Mouse (Mus musculus) NIH3T3 (cell line): ENCODE results near the gene Notch2.
A peak's percentile ranks its signal among the peaks of the same experiment; 100 is the strongest.

Experiments used
- DNase-seq: peaks from one replicate; pipeline ENCODE4 v3.0.0-alpha.2; 2012; ENCODE audit warnings: low read depth

The Notch2 gene

DNA sequence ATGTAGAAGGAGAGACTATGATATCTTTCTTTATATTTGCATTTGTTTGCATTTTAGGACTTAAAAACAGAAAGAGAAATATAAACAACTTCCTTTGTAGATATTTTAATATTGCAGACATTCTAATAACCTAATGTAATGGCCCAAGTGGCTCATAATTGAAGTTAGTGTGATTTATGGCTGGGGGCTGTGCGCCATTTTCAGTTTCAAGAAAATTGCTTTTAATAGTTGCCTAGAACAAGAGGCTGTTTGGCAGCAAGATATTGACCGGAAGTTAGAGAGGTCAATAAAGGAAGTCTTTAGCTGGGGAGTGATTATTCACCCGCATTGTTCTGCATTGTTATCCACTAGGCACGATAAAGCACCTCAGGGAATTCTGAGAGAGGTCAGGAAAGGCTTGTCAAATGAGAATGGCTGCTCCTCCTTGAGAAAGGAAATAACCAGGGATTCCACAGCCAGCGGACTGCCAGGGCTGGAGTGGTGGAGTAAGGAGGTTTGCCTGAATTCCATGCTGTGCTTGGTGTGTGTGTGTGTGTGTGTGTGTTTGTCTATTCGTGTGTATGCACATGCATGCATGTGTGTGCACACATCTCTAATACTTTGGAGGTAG lies 61.4 kb downstream of the Notch2 start:
- no peak for DNase-seq

DNA sequence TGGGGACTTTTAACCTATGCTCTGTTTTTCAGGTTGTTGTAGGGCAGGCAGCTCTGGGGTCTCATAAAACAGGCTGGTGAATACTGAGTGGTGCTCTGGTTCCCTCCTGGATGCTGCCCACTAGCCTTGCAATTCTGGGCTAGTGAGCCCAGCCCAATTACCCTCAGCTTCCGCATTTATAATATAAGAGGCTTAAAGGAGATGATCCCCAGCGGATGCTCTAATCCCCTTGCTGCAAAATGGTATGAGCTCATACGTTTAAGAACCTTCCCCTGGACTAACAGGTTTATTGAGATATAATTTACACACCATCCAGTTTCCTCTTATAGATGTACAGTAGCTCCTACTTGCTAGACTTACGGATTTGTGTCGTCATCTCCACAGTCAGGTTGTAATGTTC lies 64.5 kb downstream of the Notch2 start:
- no peak for DNase-seq

DNA sequence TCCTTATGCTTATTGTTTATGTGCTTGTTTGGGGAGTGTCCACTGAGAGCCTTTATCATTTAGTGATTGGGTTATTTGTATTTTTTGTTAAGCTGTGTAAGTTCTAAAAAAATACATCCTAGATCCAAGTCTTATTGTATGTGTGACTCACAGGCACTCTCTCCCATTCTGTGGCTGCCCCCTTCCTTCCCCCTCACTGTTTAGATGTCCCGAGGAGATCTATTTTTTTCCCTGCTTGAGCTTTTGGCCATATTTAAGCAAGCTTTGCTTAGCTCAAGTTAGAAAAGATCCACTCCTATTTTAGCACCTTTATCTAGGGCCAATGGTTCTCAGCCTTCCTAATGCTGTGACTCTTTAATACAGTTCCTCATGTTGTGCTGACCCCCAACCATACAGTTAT lies 65.5 kb downstream of the Notch2 start:
- DNase-seq, result peak; percentile 42

DNA sequence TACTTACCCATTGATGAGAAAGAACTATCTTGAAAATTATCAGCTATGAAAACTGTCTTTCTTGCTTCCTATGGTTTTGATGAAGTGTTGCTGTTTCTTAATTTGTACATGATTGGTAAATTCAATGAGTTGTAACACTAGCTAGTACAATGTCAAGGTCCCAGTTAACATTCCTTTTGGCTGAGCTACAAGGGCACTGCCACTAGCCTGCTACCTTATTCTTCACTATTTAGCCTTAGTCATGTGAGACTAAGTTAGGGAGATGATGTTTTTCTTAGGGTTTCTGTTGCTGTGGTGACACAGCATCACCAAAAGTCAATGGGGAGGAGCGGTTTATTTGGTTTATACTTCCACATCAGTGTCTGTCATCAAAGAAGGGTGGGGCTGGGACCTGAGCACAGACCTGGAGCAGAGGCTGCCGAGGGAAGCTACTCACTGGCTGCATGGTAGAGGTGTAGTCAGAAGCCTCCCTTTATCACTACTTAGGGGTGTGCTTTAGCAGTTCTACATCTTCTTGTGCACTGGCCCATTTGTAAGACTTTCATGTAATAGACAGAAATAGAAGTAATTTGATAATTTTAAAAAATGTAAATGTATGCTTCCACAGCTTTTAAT lies 66.4 kb downstream of the Notch2 start:
- no peak for DNase-seq

DNA sequence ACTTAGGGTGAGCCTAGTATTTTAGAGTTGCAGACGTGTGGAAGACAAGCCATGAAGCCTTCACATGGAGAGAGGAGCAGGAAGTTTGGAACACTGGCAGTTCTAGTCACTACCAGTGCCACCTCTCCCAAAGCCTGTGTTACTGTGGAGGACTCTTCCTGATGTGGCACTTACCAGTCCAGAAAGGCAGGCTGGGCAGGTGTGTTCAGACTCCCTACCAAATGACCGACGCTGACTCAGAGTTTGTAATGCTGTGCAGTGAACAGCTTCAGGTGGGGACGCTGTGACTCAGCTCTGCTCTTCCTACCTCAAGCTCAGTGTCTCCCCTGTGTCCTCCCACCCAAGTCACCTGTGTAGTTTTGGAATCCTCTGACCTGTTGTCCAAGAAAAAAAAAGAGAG lies 67.3 kb downstream of the Notch2 start:
- DNase-seq, result no peak

DNA sequence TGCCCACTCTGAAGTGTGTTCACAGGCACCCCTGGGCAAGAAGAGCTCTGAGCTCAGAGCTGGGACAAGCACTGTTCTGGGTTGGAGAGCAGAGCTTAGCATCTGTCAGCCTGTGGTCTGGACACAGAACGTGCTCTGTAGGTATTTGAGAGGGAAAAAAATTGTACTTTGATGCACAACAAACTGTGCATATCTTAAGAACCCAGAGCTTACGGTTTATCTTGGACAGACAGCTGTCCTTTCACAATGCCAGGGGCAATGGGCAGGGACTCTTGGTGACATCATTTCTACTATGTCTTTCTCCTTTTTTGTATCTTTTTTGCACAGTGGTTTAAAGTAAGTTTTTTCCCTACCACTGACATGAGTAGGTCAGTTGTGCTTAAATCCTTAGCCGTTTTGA lies 68.9 kb downstream of the Notch2 start:
- no peak for DNase-seq

DNA sequence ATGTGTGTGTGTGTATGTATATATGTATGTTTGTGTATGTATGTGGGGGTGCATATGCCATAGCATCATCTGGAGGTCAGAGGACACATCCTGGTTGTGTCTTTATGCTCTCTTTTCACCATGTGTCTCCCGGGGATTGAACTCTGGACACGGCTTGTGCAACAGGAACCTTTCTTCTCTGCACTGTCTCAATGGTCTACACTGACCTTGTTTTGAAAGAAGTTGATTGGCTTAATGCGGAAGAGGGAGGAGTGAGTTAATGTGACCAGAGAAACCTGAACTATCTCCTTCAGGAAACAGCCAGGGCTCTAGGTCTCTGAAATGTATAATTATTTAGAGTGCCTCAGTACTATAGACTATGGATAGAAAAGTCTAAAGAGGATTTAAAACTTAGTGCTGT lies 69.6 kb downstream of the Notch2 start:
- DNase-seq, result no peak

DNA sequence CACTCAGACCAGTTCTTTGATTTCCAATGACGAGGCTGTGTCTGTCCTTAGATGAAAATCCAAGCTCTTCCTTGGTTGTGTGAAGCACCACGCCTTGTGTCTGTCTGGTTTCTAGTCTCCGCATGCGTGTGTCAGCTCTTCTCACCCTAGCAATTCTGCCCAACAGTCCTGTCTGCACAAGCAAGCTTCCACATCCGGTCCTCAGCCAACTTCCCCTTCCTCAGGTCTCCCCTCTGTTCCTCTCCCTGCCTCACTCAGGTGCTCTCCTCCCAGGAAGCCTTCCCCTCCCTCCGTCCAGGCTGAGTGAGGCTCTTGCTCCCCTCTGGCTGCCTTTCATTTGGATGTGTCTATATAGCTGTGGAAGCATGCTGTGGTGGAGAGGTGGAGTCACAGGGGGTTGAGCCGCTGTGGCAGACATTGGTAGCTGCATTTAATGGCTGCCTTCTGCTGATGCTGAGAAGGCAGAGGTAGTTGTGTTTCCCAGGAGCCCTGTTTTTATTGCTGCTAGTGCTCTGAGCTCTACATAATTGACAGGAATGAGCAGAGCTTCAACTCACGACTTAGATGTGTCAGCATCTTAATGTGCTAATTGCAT lies 70.8 kb downstream of the Notch2 start:
- DNase-seq, result no peak

DNA sequence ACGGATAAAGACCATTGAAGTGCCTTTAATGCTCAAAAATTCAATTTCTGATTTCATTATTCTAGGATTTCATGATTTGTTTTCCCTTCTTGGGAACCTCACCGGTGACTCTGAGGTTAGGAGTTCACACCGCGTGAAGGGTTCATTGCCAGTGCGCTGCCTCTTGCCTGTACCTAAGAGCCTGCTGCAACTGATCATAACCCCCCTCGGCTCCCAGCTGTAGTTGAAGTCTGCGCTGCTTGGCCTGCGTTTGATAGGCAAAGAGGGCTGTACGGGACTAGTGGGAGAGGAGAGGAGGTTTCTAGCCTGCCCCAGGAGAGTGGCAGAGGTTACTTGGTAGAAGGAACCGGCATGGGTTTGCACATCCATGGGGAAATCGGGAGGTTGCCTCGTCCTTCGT lies 71.5 kb downstream of the Notch2 start:
- no peak for DNase-seq

DNA sequence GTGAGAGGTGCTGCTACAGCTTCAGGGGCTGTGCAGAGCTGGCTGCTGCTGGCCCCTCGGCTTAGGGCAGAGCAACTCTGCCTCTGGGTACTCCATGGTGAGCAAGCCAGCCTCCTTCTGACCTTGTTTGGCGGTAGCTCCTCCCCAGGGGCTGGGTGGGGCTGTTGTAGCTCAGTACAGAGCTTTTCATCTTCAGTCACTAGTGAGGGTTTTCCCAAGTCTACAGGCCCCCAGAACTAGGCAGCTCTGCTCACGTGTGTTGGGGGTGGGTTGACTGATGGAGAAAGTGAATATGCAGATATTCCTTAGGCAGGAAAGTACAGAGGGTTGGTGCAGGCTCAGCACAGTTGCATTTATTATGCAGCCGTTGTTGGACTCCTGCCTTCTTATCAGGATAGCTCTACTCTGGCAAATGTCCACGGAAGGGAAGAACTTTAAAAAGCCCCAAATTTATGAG lies 72.5 kb downstream of the Notch2 start:
- DNase-seq, result peak; percentile 69

DNA sequence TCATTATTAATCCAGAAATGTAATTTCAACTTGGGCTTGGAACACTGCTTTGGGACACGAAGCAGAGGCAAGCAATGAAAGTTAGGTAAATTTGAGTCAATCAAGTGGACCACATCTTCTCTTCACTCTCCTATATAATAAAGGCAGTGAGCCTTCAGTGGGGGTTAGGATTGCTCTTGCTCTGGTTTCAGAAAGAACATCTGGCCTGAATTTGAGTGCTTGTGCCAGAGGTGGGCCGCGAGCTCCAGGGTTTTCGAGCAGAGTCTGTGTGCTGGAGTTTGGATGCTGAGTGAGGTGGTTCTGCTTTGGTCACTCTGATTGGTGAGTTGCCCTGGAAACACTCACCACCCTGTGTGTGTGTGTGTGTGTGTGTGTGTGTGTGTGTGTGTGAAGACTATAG lies 73.1 kb downstream of the Notch2 start:
- DNase-seq, result peak; percentile 76

DNA sequence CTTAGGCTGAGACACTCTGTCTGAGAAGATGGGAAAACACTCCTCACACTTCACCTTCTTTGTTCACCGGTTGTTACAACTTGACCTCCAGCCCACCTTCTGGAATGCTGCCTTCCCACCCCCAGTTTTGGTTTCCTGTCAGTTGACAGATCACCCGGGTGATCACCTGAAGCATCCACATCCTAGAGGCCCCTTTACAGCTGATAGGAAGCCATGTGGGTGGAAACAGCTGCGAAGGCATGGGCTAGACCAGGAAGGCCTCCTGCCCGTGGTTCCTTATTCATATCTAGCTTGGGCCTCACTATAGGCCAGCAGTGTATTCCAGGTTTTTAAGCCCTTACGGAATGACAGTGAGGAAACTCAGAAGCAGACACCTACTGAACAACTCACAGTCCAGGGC lies 73.5 kb downstream of the Notch2 start:
- no peak for DNase-seq

DNA sequence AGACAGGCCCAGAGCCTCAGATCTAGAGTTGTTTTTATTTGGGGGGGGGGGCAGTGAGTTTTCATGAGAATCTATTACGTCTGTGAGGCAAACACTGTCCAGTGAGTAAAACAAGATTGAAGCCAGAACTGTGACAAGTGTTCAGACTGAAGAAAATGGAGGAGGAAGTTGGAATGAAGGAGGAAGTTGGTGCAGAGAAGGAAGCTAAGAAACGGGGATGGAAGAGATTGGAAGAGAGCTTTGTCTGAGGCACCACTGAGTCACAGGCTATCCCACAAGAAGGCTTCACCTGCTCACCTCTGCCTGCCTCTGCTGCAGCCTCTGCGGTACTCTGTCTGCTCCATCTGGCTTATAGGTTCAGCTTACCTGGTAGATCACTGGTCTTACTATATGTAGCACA lies 74.2 kb downstream of the Notch2 start:
- DNase-seq, result no peak

DNA sequence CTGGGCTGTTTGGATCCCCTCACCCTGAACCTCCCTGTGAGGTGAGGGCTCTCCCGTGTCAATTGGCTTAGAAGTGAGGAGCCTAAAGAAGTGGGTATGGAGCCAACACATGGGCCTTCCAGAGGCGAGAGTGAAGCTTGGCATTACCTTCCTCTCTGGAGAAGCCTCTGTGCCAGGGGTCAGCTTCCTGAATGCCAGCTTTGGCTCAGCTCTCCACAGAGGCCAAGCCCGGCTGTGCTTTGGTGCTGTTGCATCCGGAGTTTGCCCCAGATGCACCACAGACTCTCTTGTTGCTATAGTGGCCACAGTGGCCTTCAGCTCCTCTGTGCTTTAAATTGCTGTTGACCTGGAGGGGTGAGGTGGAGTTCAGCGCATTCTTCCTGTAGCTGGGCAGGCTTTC lies 76.4 kb downstream of the Notch2 start:
- peak; percentile 38 for DNase-seq

DNA sequence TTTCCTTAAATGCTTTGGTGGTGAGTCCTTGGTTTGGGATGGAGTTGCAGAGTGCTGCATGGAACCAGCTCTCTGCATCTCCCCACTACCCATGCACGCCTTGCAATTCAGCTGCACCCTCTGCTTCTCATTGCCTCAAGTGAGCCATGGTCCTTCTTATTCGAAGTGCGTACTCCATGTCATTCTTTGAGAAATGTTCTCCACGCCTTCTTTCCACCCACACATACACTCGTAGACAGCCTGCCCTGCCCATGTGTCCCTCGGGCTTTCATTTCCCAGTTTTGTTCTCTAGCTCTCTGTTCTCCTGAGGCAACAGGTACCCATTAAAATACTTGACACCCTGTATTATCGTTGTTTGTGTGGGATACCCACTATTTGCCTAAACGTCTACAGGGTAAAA lies 76.8 kb downstream of the Notch2 start:
- DNase-seq, result no peak

DNA sequence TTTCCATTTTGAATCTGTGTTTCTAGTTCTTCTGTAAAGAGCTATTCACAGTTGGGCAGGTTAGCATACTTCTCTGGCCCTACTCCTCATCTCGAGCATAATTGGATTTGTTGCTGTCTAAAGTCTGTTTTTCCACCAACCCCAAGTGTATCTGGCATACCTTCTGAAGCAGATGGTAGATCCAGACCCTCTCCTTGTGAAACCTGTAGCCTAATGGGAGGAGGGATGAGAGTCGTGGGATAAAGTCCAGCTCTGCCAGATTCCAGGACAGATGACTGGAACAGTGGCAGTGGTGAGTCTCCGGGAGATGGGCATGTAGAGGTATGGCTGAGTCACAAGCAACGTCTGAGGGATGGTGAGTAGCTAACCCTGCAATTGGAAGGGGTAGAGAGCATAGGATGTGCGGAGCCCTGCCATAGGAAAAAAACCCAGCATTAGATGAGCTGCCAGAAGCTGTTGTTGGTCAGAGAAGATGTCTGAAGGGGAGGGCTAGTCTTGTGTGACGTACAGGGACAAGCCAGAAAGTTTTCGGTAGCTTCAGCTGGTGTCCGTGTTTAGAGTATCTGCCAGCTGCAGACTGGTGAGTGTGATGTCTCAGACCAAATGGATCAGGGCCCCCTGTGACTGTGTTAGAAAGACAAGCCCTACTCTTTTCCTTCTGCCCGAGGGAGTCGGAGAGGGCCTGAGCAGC lies 79.5 kb downstream of the Notch2 start:
- DNase-seq, result no peak

DNA sequence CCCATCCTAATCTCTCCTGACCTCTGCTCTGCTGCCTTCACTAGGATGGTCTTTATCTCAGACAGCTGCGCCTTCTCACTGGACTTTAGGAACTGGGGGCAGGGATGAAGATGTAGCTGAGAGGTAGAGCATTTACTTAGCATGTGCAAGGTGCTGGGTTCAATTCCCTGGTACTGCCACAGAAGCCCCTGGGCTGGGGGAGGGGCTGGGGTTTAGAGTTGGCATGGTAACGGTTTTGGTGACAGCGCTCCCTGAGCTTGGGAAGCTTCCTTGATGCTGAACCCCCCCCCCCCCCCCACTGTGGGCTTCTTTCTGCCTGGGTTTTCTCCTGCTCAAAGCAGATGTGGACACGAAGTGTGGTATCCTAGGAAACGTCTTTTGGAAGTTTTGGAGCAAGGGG lies 80.6 kb downstream of the Notch2 start:
- DNase-seq, result no peak

DNA sequence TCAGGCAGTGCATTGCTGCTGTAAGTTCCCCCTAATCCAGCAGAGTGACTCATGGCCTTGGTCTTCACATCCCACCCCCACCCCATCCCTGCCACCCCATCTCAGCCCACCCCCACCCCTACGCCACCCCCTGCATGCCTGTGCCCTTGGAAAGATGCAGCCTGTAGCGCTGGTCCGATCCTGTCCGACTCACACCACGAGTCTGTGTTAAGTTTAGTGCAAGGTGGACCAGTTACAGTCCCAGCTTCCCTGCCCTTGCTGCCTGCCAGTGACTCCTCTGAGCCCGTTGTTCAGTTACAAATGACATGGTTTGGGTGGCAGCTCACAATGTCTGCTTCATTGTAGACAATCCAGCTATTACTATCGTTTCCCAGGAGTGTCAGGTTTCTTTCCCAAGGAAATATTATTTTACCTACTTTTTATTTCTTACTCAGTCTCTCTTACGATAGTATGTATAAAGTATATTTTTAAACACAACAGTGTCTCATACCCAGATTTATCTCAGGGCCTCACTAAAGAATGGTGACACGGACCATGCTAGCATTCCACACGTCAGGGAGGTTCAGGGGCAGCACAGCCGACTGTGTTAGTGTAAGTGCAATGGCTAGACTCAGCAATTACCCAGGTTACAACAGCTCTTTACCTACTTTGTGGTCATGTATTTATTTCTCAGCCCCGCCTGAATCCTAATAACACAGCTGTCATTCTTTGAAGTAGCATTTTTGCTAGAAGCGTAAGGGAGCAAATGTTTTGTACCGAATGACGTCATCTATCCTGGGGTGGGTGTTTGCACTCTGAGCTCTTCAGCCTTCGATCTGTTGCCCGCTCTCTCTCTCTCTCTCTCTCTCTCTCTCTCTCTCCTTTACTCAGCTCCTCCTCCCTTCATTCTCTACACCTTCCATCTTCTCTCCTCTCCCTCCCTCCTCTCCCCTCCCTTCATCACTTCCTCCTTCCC lies 81.6 kb downstream of the Notch2 start:
- no peak for DNase-seq

DNA sequence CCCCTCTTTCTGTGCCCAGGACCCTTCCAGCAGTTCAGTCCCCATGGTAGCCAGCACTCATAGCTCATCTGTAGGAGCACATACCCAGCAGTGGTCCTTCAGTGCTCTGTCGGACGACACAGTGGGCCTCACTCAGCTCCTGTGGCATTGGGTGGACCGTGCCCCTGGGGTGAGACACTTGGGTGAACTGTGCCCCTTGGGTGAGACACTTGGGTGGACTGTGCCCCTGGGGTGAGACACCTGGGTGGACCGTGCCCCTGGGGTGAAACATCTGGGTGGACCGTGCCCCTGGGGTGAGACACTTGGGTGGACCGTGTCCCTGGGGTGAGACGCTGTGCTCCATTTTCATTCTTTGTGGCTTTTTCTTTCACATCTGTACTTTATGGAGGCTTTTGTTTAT lies 83.7 kb downstream of the Notch2 start:
- DNase-seq, result no peak

DNA sequence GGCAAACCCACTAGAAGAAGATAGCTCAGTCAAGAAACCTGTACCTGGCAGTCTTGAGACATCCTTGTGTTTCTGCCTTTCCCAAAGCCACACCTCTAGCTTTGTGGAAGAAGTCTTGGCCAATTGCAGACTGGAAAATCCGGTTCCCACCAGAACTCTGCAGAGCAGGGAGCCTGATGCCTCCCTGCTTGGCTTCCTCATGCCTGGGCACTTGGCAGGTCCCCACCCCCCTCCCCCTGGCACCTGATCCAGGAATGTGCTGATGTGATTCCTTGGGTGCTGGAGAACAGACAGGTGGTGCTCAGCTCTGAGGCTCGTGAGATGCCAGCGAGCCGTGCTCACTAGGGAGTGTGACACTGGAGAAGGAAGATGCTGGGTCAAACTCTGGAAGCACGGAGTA lies 85.3 kb downstream of the Notch2 start:
- no peak for DNase-seq

DNA sequence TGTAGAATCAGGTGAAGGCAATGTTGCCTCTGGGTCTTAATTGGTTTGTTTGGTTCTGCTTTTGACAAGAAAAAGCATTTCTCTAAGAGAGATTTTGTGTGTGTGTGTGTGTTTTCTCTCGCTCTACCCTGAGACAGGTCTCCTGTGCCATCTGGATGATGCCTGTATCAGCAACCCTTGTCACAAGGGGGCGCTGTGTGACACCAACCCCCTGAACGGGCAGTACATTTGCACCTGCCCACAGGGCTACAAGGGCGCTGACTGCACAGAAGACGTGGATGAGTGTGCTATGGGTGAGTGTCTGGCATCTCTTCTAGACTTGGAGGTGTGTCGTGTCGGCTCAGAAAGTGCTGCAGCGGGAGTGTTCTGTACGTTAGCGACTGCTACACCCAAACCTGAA lies 86.0 kb downstream of the Notch2 start:
- DNase-seq, result peak; percentile 49

DNA sequence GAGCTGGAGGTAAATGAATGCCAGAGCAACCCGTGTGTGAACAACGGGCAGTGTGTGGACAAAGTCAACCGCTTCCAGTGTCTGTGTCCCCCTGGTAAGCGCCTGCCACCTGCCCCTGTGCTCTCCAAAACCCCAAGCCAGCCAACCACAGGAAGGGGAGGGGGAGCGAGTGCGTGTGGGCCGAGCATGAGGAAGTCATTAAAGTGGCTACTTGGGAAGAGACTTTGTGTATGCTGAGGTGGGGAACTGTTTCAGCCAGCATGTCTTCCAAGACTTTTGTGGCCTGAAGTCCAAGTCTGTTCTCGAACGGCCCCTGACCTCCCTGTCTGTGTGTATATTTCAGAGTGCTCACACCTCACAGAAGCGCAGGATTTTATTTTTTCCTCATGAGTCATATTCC lies 88.2 kb downstream of the Notch2 start:
- DNase-seq, result no peak
